Mouse (Mus musculus) intestine, embryonic 16.5 days (tissue): ENCODE results near the gene Elf5. TPM values are rescaled to one million over a fixed set of nuclear protein-coding genes. Genes with fewer than 3 reads are reported as not detected.
A peak's percentile ranks its signal among the peaks of the same experiment; 100 is the strongest.

Experiments used
- ATAC-seq: fragments of 200-750 bp; cut with Nextera tagmentation; 2 replicates; pipeline ENCODE4 v1.8.0; 2017; ENCODE audit warnings: moderate TSS enrichment, moderate library complexity
- H3K27ac ChIP-seq: fragments of 300-500 bp; sonication (generic); 2 replicates; pipeline ENCODE4 v1.5.1; 2014; ENCODE audit warnings: mild to moderate bottlenecking, low read length
- H3K27me3 ChIP-seq: fragments of 300-500 bp; sonication (generic); replicated peaks from 2 replicates; pipeline ENCODE4 v1.6.1; 2014; ENCODE audit warnings: low read length, control low read depth, mixed read lengths; ENCODE audit not compliant: control insufficient read depth, insufficient read depth
- H3K36me3 ChIP-seq: fragments of 300-500 bp; sonication (generic); 2 replicates; pipeline ENCODE4 v1.6.1; 2014; ENCODE audit warnings: low read length, control low read depth; ENCODE audit not compliant: control insufficient read depth, insufficient read depth
- H3K4me1 ChIP-seq: fragments of 300-500 bp; sonication (generic); 2 replicates; pipeline ENCODE4 v1.6.1; 2014; ENCODE audit warnings: low read length, control low read depth, mixed read lengths; ENCODE audit not compliant: control insufficient read depth, insufficient read depth
- H3K4me2 ChIP-seq: fragments of 300-500 bp; sonication (generic); 2 replicates; pipeline ENCODE4 v1.6.1; 2014; ENCODE audit warnings: low read depth, low read length, control low read depth
- H3K4me3 ChIP-seq: fragments of 300-500 bp; sonication (generic); 2 replicates; pipeline ENCODE4 v1.5.1; 2014; ENCODE audit warnings: mild to moderate bottlenecking, low read length
- H3K9ac ChIP-seq: fragments of 300-500 bp; sonication (generic); 2 replicates; pipeline ENCODE4 v1.6.1; 2014; ENCODE audit warnings: low read depth, low read length
- H3K9me3 ChIP-seq: fragments of 300-500 bp; sonication (generic); 2 replicates; pipeline ENCODE4 v1.6.1; 2016; ENCODE audit warnings: low read length, control low read depth; ENCODE audit not compliant: control insufficient read depth
- WGBS: fragments of 180-500 bp; shearing (Covaris S2); extraction: QIAGEN DNeasy Blood & Tissue Kit; methylation state at CpG from one replicate; pipeline ENCODE4 v1.1.7; 2014; 5-methylcytosine and 5-hydroxymethylcytosine counted together
- polyA plus RNA-seq: library from polyadenylated mRNA; unstranded; fragments of >200 nt; fragmentation: Nextera tagmentation; extraction: Ambion mirVana; gene quantifications from 2 replicates; pipeline ENCODE4 v1.2.1, GENCODE M21; 2015

Elf5 gene
- polyA plus RNA-seq, 1 experiment from 2014 or later, result 0.22 TPM

DNA sequence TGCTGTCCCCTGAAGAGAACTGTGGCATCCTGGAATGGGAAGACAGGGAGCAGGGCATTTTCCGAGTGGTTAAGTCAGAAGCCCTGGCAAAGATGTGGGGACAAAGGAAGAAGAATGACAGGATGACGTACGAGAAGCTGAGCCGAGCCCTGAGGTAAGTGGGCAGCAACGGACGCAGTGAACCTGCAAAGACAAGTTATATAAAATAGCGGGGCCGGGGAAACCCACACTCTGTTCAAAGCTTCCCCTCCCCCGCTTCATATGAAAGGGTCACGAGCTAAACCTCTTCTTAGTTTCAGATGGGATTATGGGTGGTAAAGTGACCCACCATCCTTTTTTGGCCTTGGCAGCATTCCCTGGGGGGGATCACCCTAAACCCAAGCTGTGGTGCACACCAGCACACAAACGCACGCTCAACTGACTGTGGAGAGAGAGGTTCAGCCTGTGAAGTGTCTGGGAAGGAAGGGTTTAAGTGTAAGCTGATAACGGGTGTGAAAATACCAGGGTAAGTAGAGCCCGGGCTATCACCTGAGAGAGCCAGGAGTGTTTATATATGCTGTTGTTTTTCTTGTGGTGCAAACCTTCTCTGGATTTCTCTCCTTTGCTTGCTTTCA is 37.6 kb downstream of the Elf5 start:
- H3K27me3 ChIP-seq, result no peaks in the 10 kb centered on the region
- H3K4me1 ChIP-seq, result no peaks in the 10 kb centered on the region
- no peak overlapping the region for H3K27ac ChIP-seq
- H3K9me3 ChIP-seq, result no peaks in the 10 kb centered on the region
- no peak for ATAC-seq
- H3K4me3 ChIP-seq, result no peak overlapping the region
- H3K9ac ChIP-seq, result no peak overlapping the region
- no peaks in the 10 kb centered on the region for H3K36me3 ChIP-seq
- no peak overlapping the region for H3K4me2 ChIP-seq
- 56% methylated on average over 14 of the region's 14 CpGs for WGBS

GRCm38 (mm10) chr2:103449813-103450212 is 38.3 kb downstream of the Elf5 start:
- 80% methylated on average over 7 of the region's 7 CpGs for WGBS

GRCm38 (mm10) chr2:103450267-103450666 is 38.8 kb downstream of the Elf5 start:
- Histone ChIP-seq H3K4me1 (no peaks in the 10 kb centered on the region), H3K9ac (no peak overlapping the region), H3K27me3 (no peaks in the 10 kb centered on the region), H3K36me3 (peaks cover 4% of the 10 kb centered on the region), H3K4me2 (no peak overlapping the region), H3K9me3 (no peaks in the 10 kb centered on the region), H3K27ac (no peak overlapping the region), H3K4me3 (no peak overlapping the region)
- 77% methylated on average over 8 of the region's 8 CpGs for WGBS
- ATAC-seq, result no peak

More at GRCm38 (mm10) chr2:103449813-103450212, 38.3 kb downstream of the Elf5 start:
- H3K4me2 ChIP-seq, result no peak overlapping the region
- H3K4me1 ChIP-seq, result no peaks in the 10 kb centered on the region
- no peak overlapping the region for H3K4me3 ChIP-seq
- ATAC-seq, result no peak
- no peaks in the 10 kb centered on the region for H3K27me3 ChIP-seq
- H3K9ac ChIP-seq, result no peak overlapping the region
- no peaks in the 10 kb centered on the region; the same call in 1 of the 2 replicates for H3K36me3 ChIP-seq
- no peaks in the 10 kb centered on the region for H3K9me3 ChIP-seq
- no peak overlapping the region for H3K27ac ChIP-seq

DNA sequence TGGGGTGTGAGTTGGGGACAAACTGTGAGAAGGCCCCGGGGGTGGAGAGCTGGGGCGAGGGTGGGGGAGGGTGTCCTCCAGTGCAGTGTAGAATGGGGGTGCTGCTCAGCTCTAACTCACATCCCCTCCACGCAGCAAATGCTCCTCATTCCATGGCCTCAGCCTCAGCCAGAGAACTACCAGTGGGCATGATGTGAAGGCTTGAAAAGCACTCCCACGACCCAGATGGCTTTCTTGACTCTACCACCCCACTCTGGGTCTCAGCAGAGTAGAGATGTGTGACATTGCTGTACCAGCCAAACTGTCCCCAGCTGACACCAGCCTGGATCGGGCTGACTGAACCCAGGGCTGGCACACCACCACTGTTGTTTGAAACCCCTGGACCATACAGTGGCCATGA is 41.1 kb downstream of the Elf5 start:
- Histone ChIP-seq H3K4me1 (no peaks in the 10 kb centered on the region), H3K4me2 (no peak overlapping the region), H3K4me3 (no peak overlapping the region), H3K36me3 (peaks cover 15% of the 10 kb centered on the region), H3K9ac (no peak overlapping the region), H3K27me3 (no peaks in the 10 kb centered on the region), H3K27ac (no peak overlapping the region), H3K9me3 (no peaks in the 10 kb centered on the region)
- ATAC-seq, result no peak
- 85% methylated on average over 5 of the region's 5 CpGs for WGBS

- no peaks in the 10 kb centered on the region for H3K9me3 ChIP-seq
- H3K27ac ChIP-seq, result no peak overlapping the region
- no peak overlapping the region for H3K4me3 ChIP-seq
- H3K9ac ChIP-seq, result no peak overlapping the region
- no peak for ATAC-seq
- no peak overlapping the region for H3K4me2 ChIP-seq
- H3K4me1 ChIP-seq, result no peaks in the 10 kb centered on the region
- 96% methylated on average over 7 of the region's 7 CpGs for WGBS
- no peaks in the 10 kb centered on the region for H3K27me3 ChIP-seq
- H3K36me3 ChIP-seq, result peaks cover 22% of the 10 kb centered on the region
Measured at GRCm38 (mm10) chr2:103455748-103456147, 44.3 kb downstream of the Elf5 start.

- Histone ChIP-seq H3K36me3 (peaks cover 26% of the 10 kb centered on the region), H3K27me3 (no peaks in the 10 kb centered on the region), H3K9me3 (no peaks in the 10 kb centered on the region), H3K4me2 (no peak overlapping the region), H3K4me1 (no peaks in the 10 kb centered on the region), H3K27ac (no peak overlapping the region), H3K4me3 (no peak overlapping the region), H3K9ac (no peak overlapping the region)
- WGBS, result 20% methylated on average over 10 of the region's 10 CpGs
- peak; percentile 50; the same call in 1 of the 2 replicates for ATAC-seq
Measured at GRCm38 (mm10) chr2:103456646-103457045, 45.2 kb downstream of the Elf5 start.

GRCm38 (mm10) chr2:103457048-103457447 is 45.6 kb downstream of the Elf5 start:
- Histone ChIP-seq H3K4me3 (no peak overlapping the region), H3K9me3 (no peaks in the 10 kb centered on the region), H3K27ac (no peak overlapping the region), H3K4me2 (no peak overlapping the region), H3K36me3 (peaks cover 26% of the 10 kb centered on the region), H3K27me3 (no peaks in the 10 kb centered on the region), H3K4me1 (peaks cover 2% of the 10 kb centered on the region), H3K9ac (no peak overlapping the region)
- no peak for ATAC-seq
- WGBS, result 91% methylated on average over 5 of the region's 5 CpGs

DNA sequence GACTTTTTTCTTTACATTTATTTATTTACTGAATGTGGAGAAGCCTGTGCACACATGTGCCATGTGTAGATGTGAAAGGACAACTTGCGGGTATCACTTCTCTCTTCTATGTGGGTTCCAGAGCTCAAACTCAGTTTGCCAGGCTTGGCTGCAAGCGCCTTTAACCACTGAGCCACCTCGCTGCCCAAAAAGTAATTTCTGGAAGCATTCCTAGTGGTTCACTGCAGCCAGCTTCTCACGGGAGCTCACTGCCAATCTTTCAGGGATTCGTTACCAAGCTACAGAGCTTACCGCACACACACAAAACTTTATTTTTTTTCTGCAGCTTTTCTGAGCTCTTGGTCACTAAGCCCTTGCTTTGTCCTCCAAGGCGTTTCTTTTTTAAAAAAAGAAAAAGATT is 46.1 kb downstream of the Elf5 start:
- Histone ChIP-seq H3K27me3 (no peaks in the 10 kb centered on the region), H3K4me2 (no peak overlapping the region), H3K36me3 (peaks cover 26% of the 10 kb centered on the region), H3K4me1 (peaks cover 3% of the 10 kb centered on the region), H3K9me3 (no peaks in the 10 kb centered on the region), H3K4me3 (no peak overlapping the region), H3K27ac (no peak overlapping the region), H3K9ac (no peak overlapping the region)
- no peak for ATAC-seq
- 91% methylated on average over 7 of the region's 7 CpGs for WGBS

GRCm38 (mm10) chr2:103459069-103459468 is 47.6 kb downstream of the Elf5 start:
- Histone ChIP-seq H3K4me3 (no peak overlapping the region), H3K27me3 (no peaks in the 10 kb centered on the region), H3K9me3 (no peaks in the 10 kb centered on the region), H3K27ac (no peak overlapping the region), H3K9ac (no peak overlapping the region), H3K36me3 (peaks cover 32% of the 10 kb centered on the region), H3K4me1 (peaks cover 3% of the 10 kb centered on the region), H3K4me2 (no peak overlapping the region)
- 93% methylated on average over 10 of the region's 10 CpGs for WGBS
- no peak for ATAC-seq

DNA sequence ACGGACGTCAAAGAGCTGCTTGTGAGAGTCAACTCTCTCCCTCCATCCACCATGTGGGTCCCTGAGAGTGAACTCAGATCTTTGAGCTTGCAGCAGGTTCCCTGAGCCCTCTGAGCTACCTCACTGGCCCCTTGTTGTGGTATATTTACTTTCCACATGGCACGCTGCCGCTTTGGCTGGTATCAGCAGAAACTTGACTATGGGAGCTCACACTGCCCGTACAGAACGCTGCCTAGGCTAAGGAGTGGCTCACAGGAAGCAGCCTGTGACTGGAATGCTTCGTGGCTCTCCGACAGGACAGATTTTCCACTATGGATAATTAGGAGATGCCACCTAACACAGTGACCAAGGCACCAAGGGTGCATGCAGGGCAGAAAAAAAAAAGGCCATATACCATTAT is 49.7 kb downstream of the Elf5 start:
- ATAC-seq, result no peak
- Histone ChIP-seq H3K4me1 (peaks cover 3% of the 10 kb centered on the region), H3K4me3 (no peak overlapping the region), H3K9me3 (no peaks in the 10 kb centered on the region), H3K36me3 (peaks cover 25% of the 10 kb centered on the region), H3K4me2 (no peak overlapping the region), H3K27me3 (no peaks in the 10 kb centered on the region), H3K9ac (no peak overlapping the region), H3K27ac (no peak overlapping the region)
- 68% methylated on average over 8 of the region's 8 CpGs for WGBS
